Mouse (Mus musculus) heart, adult 2 months (tissue): ENCODE data around the gene Nkx1-2. TPM values are rescaled to one million over a fixed set of nuclear protein-coding genes. Genes with fewer than 3 reads are reported as not detected.

Experiments
- DNase-seq, 2 experiments: peaks; one replicate each; pipeline ENCODE4 v3.0.0; 2021
- H3K27ac ChIP-seq: fragments of 200-600 bp; 2 replicates; pipeline ENCODE4 v1.8.1; 2022
- H3K27me3 ChIP-seq: fragments of 200-500 bp; 2 replicates; pipeline ENCODE4 v1.6.1; 2012; ENCODE audit warnings: mild to moderate bottlenecking, low read length, inconsistent platforms, mixed read lengths; ENCODE audit not compliant: control insufficient read depth, insufficient read depth
- H3K36me3 ChIP-seq: fragments of 200-500 bp; 2 replicates; pipeline ENCODE4 v1.6.1; 2012; ENCODE audit warnings: low read length, inconsistent platforms; ENCODE audit not compliant: control insufficient read depth, insufficient read depth
- H3K4me1 ChIP-seq: fragments of 200-500 bp; 2 replicates; pipeline ENCODE4 v1.6.1; 2011; ENCODE audit warnings: low read length; ENCODE audit not compliant: control insufficient read depth, insufficient read depth
- H3K4me3 ChIP-seq: fragments of 200-600 bp; 2 replicates; pipeline ENCODE4 v1.8.1; 2022
- H3K79me2 ChIP-seq: fragments of 200-500 bp; replicated peaks from 2 replicates; pipeline ENCODE4 v1.6.1; 2012; ENCODE audit warnings: mild to moderate bottlenecking, inconsistent platforms, low read length, moderate library complexity, mixed read lengths; ENCODE audit not compliant: control insufficient read depth, insufficient read depth
- H3K9ac ChIP-seq: fragments of 200-500 bp; 2 replicates; pipeline ENCODE4 v1.6.1; 2012; ENCODE audit warnings: low read depth, mild to moderate bottlenecking, control low read depth, inconsistent platforms, low read length, mixed read lengths
- CTCF ChIP-seq: fragments of 200-600 bp; IDR thresholded peaks from 2 replicates; pipeline ENCODE4 v1.8.1; 2022; ENCODE audit warnings: antibody characterized with exemption, mild to moderate bottlenecking, moderate library complexity
- EP300 ChIP-seq: fragments of 200-500 bp; IDR thresholded peaks from 2 replicates; pipeline ENCODE4 v1.6.1; 2011; ENCODE audit warnings: low read depth, low read length, control low read depth; ENCODE audit not compliant: insufficient read depth
- POLR2A ChIP-seq: fragments of 200-500 bp; IDR thresholded peaks from 2 replicates; pipeline ENCODE4 v1.6.1; 2011; ENCODE audit warnings: mild to moderate bottlenecking, low read depth, low read length, control low read depth; ENCODE audit not compliant: insufficient read depth
- WGBS: fragments of 180-500 bp; shearing (Covaris S2); methylation state at CpG from one replicate; pipeline ENCODE4 v1.1.7; 2018; 5-methylcytosine and 5-hydroxymethylcytosine counted together
- intact Hi-C: fragments of 180-260 bp; cut with DNase I; formaldehyde crosslinking; loops from one replicate; pipeline ENCODE4 v1.15.1; 2025
- polyA plus RNA-seq: library from polyadenylated mRNA; depleted of rRNA; stranded (reverse); fragments of >200 nt; gene quantifications from 2 replicates; pipeline ENCODE4 v1.2.3, GENCODE M21; 2012
- total RNA-seq, 2 experiments: library from RNA; stranded (reverse); gene quantifications; 2 replicates each; pipeline ENCODE4 v1.2.3; 2021

The Nkx1-2 gene
- total and polyA plus RNA-seq, 3 experiments = not detected

GRCm38 (mm10) chr7:132575623-132576022, 23.8 kb downstream of the Nkx1-2 start:
- peak overlapping the region; percentile 69 for H3K9ac ChIP-seq
- DNase-seq = peak; percentile 87
- no peak; the same call in none of the 2 replicates for TF ChIP-seq POLR2A
- no peak for TF ChIP-seq EP300
- peak; percentile 72 for TF ChIP-seq CTCF
- intact Hi-C loops = loop anchor here (2.0 kb wide), 2 partner anchors 35 to 63 kb away; partner anchors contain the start of gene Lhpp
- H3K36me3 ChIP-seq = peaks cover 16% of the 10 kb centered on the region
- H3K79me2 ChIP-seq = 0 out of 2 replicates have a peak, but pooled peaks cover 3% of the 10 kb centered on the region
- peaks cover 9% of the 10 kb centered on the region for H3K4me1 ChIP-seq
- 1% methylated on average over 13 of the region's 13 CpGs for WGBS
- peak overlapping the region; percentile 93 for H3K27ac ChIP-seq
- peak overlapping the region; percentile 91 for H3K4me3 ChIP-seq
- no peaks in the 10 kb centered on the region for H3K27me3 ChIP-seq

GRCm38 (mm10) chr7:132574646-132575045, 24.8 kb downstream of the Nkx1-2 start:
- intact Hi-C loops = no loop called here
- Histone ChIP-seq H3K4me1 (peaks cover 12% of the 10 kb centered on the region), H3K9ac (no peak overlapping the region), H3K36me3 (peaks cover 17% of the 10 kb centered on the region), H3K79me2 (0 out of 2 replicates have a peak, but pooled peaks cover 3% of the 10 kb centered on the region), H3K4me3 (no peak overlapping the region), H3K27me3 (no peaks in the 10 kb centered on the region), H3K27ac (no peak overlapping the region)
- WGBS = 87% methylated on average over 5 of the region's 5 CpGs
- TF ChIP-seq CTCF (no peak), POLR2A (no peak), EP300 (no peak)
- no peak for DNase-seq

GRCm38 (mm10) chr7:132573205-132573604, 26.2 kb downstream of the Nkx1-2 start:
- no peak for TF ChIP-seq CTCF
- no peak for TF ChIP-seq EP300
- TF ChIP-seq POLR2A = no peak
- peaks cover 30% of the 10 kb centered on the region for H3K36me3 ChIP-seq
- no peak for DNase-seq
- no peaks in the 10 kb centered on the region for H3K27me3 ChIP-seq
- peak overlapping the region; percentile 2; the same call in 1 of the 2 replicates for H3K27ac ChIP-seq
- WGBS = 66% methylated on average over 6 of the region's 6 CpGs
- peaks cover 15% of the 10 kb centered on the region for H3K4me1 ChIP-seq
- intact Hi-C loops = no loop called here
- H3K4me3 ChIP-seq = no peak overlapping the region
- 0 out of 2 replicates have a peak, but pooled peaks cover 3% of the 10 kb centered on the region for H3K79me2 ChIP-seq
- no peak overlapping the region for H3K9ac ChIP-seq

GRCm38 (mm10) chr7:132572738-132573137, 26.7 kb downstream of the Nkx1-2 start:
- Histone ChIP-seq H3K4me3 (no peak overlapping the region), H3K79me2 (0 out of 2 replicates have a peak, but pooled peaks cover 3% of the 10 kb centered on the region), H3K27ac (peak overlapping the region; percentile 2; the same call in 1 of the 2 replicates), H3K4me1 (peaks cover 15% of the 10 kb centered on the region), H3K9ac (no peak overlapping the region), H3K27me3 (no peaks in the 10 kb centered on the region), H3K36me3 (peaks cover 32% of the 10 kb centered on the region)
- TF ChIP-seq POLR2A (no peak), CTCF (no peak), EP300 (no peak)
- 66% methylated on average over 3 of the region's 3 CpGs for WGBS
- no peak for DNase-seq
- intact Hi-C loops = no loop called here

GRCm38 (mm10) chr7:132571481-132571880, 28.0 kb downstream of the Nkx1-2 start:
- H3K36me3 ChIP-seq = peaks cover 38% of the 10 kb centered on the region
- no peak for DNase-seq
- no peak overlapping the region for H3K27ac ChIP-seq
- 30% methylated on average over 8 of the region's 8 CpGs for WGBS
- no peaks in the 10 kb centered on the region for H3K27me3 ChIP-seq
- TF ChIP-seq EP300 = no peak
- TF ChIP-seq CTCF = no peak
- no peak for TF ChIP-seq POLR2A
- no peak overlapping the region for H3K4me3 ChIP-seq
- 0 out of 2 replicates have a peak, but pooled peaks cover 3% of the 10 kb centered on the region for H3K79me2 ChIP-seq
- intact Hi-C loops = no loop called here
- H3K9ac ChIP-seq = no peak overlapping the region
- H3K4me1 ChIP-seq = peaks cover 13% of the 10 kb centered on the region

GRCm38 (mm10) chr7:132570071-132570470, 29.4 kb downstream of the Nkx1-2 start:
- no peaks in the 10 kb centered on the region for H3K27me3 ChIP-seq
- no peak overlapping the region for H3K4me3 ChIP-seq
- H3K27ac ChIP-seq = peak overlapping the region; percentile 27
- intact Hi-C loops = no loop called here
- no peak overlapping the region for H3K9ac ChIP-seq
- peak in 1 of 2 experiments; percentile 57 for DNase-seq
- TF ChIP-seq EP300 (peak; percentile 42; the same call in 1 of the 2 replicates), POLR2A (no peak)
- H3K36me3 ChIP-seq = peaks cover 38% of the 10 kb centered on the region
- peaks cover 11% of the 10 kb centered on the region for H3K4me1 ChIP-seq
- 53% methylated on average over 5 of the region's 5 CpGs for WGBS
- H3K79me2 ChIP-seq = 0 out of 2 replicates have a peak, but pooled peaks cover 3% of the 10 kb centered on the region
